ENCODE assay signal across 9 mouse cellular contexts in genomic region chr11:98395041-98395440, GRCm38 (mm10). TPM values are rescaled to one million over a fixed set of nuclear protein-coding genes. Genes with fewer than 3 reads are reported as not detected.
DNase-seq lines count a peak whose midpoint lies in the region; ATAC-seq lines count a peak whose summit lies in the region.
"Had no signal": no experiment of that assay in that cellular context is flagged by ENCODE, and none has a peak within 500 bp of the region (broad histone marks: within the 10 kb centered on the region; RNA-seq: fewer than 3 reads in every experiment).

No protein-coding gene starts in this region.

- intact Hi-C loops in left cerebral cortex, postnatal 4 days (cut with DNase I): no loop called here

- no peak for DNase-seq in left cerebral cortex, postnatal 4 days
- DNase-seq in layer of hippocampus, postnatal 14 days (ENCODE audit: low spot score in 2 of 2): no peak

- ATAC-seq in forebrain, embryonic 13.5 days: no peak
- no peak for ATAC-seq in forebrain, embryonic 12.5 days (ENCODE audit: low FRiP score)
- ATAC-seq in embryonic facial prominence, embryonic 15.5 days (ENCODE audit: insufficient number of reproducible peaks, low FRiP score, low TSS enrichment, low read depth): no peak
- peak; percentile 90 for ATAC-seq in intestine, embryonic 16.5 days
- ATAC-seq in liver, embryonic 12.5 days: peak; percentile 48
- no peak for ATAC-seq in frontal cortex, adult (ENCODE audit: low TSS enrichment)

- H3K4me1 ChIP-seq in forebrain, embryonic 13.5 days: peaks cover 32% of the 10 kb centered on the region
- H3K4me1 ChIP-seq in forebrain, embryonic 12.5 days: peaks cover 24% of the 10 kb centered on the region
- H3K4me1 ChIP-seq in embryonic facial prominence, embryonic 15.5 days: peaks cover 47% of the 10 kb centered on the region
- H3K4me1 ChIP-seq in intestine, embryonic 16.5 days (ENCODE audit: control insufficient read depth, insufficient read depth, low read length): peaks cover 41% of the 10 kb centered on the region
- peaks cover 43% of the 10 kb centered on the region for H3K4me1 ChIP-seq in liver, embryonic 12.5 days

- peaks cover 22% of the 10 kb centered on the region for H3K27me3 ChIP-seq in forebrain, embryonic 13.5 days
- peaks cover 27% of the 10 kb centered on the region for H3K27me3 ChIP-seq in forebrain, embryonic 12.5 days
- no peaks in the 10 kb centered on the region; the same call in 1 of the 2 replicates for H3K27me3 ChIP-seq in embryonic facial prominence, embryonic 15.5 days
- no peaks in the 10 kb centered on the region for H3K27me3 ChIP-seq in intestine, embryonic 16.5 days (replicated peaks; ENCODE audit: control insufficient read depth, insufficient read depth, low read length)
- H3K27me3 ChIP-seq in liver, embryonic 12.5 days (replicated peaks): peaks cover 19% of the 10 kb centered on the region

- H3K27ac ChIP-seq in forebrain, embryonic 13.5 days: 0 out of 2 replicates have a peak overlapping the region, but pooled peaks have one; percentile 21
- H3K27ac ChIP-seq in forebrain, embryonic 12.5 days: no peak overlapping the region
- peak overlapping the region; percentile 88; the same call in 1 of the 2 replicates for H3K27ac ChIP-seq in embryonic facial prominence, embryonic 15.5 days (replicated peaks)
- H3K27ac ChIP-seq in intestine, embryonic 16.5 days (ENCODE audit: low read length): peak overlapping the region; percentile 92
- peak overlapping the region; percentile 69 for H3K27ac ChIP-seq in liver, embryonic 12.5 days

- 0 out of 2 replicates have a peak, but pooled peaks cover 2% of the 10 kb centered on the region for H3K36me3 ChIP-seq in forebrain, embryonic 13.5 days (ENCODE audit: poor library complexity, severe bottlenecking)
- H3K36me3 ChIP-seq in forebrain, embryonic 12.5 days (replicated peaks): no peaks in the 10 kb centered on the region
- no peaks in the 10 kb centered on the region for H3K36me3 ChIP-seq in embryonic facial prominence, embryonic 15.5 days
- H3K36me3 ChIP-seq in intestine, embryonic 16.5 days (ENCODE audit: control insufficient read depth, insufficient read depth, low read length): no peaks in the 10 kb centered on the region
- H3K36me3 ChIP-seq in liver, embryonic 12.5 days: no peaks in the 10 kb centered on the region

- WGBS in forebrain, embryonic 13.5 days: 50% methylated on average over 4 of the region's 4 CpGs
- WGBS in forebrain, embryonic 12.5 days: 54% methylated on average over 4 of the region's 4 CpGs
- 44% methylated on average over 4 of the region's 4 CpGs for WGBS in embryonic facial prominence, embryonic 15.5 days
- WGBS in intestine, embryonic 16.5 days: 38% methylated on average over 4 of the region's 4 CpGs
- WGBS in liver, embryonic 12.5 days (ENCODE audit: insufficient replicate concordance): 22% methylated on average over 4 of the region's 4 CpGs

- no peaks in the 10 kb centered on the region for H3K9me3 ChIP-seq in forebrain, embryonic 13.5 days (replicated peaks)
- no peaks in the 10 kb centered on the region for H3K9me3 ChIP-seq in forebrain, embryonic 12.5 days
- no peaks in the 10 kb centered on the region for H3K9me3 ChIP-seq in embryonic facial prominence, embryonic 15.5 days (replicated peaks)
- no peaks in the 10 kb centered on the region for H3K9me3 ChIP-seq in intestine, embryonic 16.5 days (ENCODE audit: control insufficient read depth, low read length)
- H3K9me3 ChIP-seq in liver, embryonic 12.5 days (replicated peaks): no peaks in the 10 kb centered on the region

- H3K4me3 ChIP-seq in forebrain, embryonic 13.5 days: no peak overlapping the region
- no peak overlapping the region for H3K4me3 ChIP-seq in forebrain, embryonic 12.5 days (replicated peaks)
- no peak overlapping the region for H3K4me3 ChIP-seq in embryonic facial prominence, embryonic 15.5 days (replicated peaks)
- H3K4me3 ChIP-seq in intestine, embryonic 16.5 days (ENCODE audit: low read length): no peak overlapping the region
- no peak overlapping the region for H3K4me3 ChIP-seq in liver, embryonic 12.5 days

- H3K4me2 ChIP-seq in forebrain, embryonic 13.5 days: no peak overlapping the region
- H3K4me2 ChIP-seq in forebrain, embryonic 12.5 days: no peak overlapping the region
- H3K4me2 ChIP-seq in embryonic facial prominence, embryonic 15.5 days (replicated peaks): no peak overlapping the region
- no peak overlapping the region for H3K4me2 ChIP-seq in intestine, embryonic 16.5 days (ENCODE audit: low read depth, low read length)
- H3K4me2 ChIP-seq in liver, embryonic 12.5 days: no peak overlapping the region

- H3K9ac ChIP-seq in forebrain, embryonic 13.5 days: peak overlapping the region; percentile 35
- H3K9ac ChIP-seq in forebrain, embryonic 12.5 days: no peak overlapping the region
- H3K9ac ChIP-seq in embryonic facial prominence, embryonic 15.5 days: no peak overlapping the region
- H3K9ac ChIP-seq in intestine, embryonic 16.5 days (ENCODE audit: low read depth, low read length): 0 out of 2 replicates have a peak overlapping the region, but pooled peaks have one; percentile 29
- H3K9ac ChIP-seq in liver, embryonic 12.5 days: 0 out of 2 replicates have a peak overlapping the region, but pooled peaks have one; percentile 4

RNA-seq across cellular contexts. Expression of gene Pgap3, which starts 5.2 kb away (rescaled TPM):
- polyA plus RNA-seq in forebrain, embryonic 13.5 days (2015; fragmentation: Nextera tagmentation; extraction: Ambion mirVana): 6.7 and 9.2 TPM in 2 replicates
- polyA plus RNA-seq in forebrain, embryonic 12.5 days (2016; fragmentation: Nextera tagmentation; extraction: Ambion mirVana): 7.7 and 8.3 TPM in 2 replicates
- 13.7 and 16.8 TPM in 2 replicates for polyA plus RNA-seq in embryonic facial prominence, embryonic 15.5 days (2015; fragmentation: Nextera tagmentation; extraction: Ambion mirVana)
- 19.5 and 20.4 TPM in 2 replicates for polyA plus RNA-seq in intestine, embryonic 16.5 days (2015; fragmentation: Nextera tagmentation; extraction: Ambion mirVana)
- polyA plus RNA-seq in liver, embryonic 12.5 days (2016; fragmentation: Nextera tagmentation; extraction: Ambion mirVana): 3.5 and 3.8 TPM in 2 replicates
- 1 to 10 TPM; 7.6 to 9.2 TPM for total RNA-seq in left cerebral cortex, postnatal 4 days (2021)
- total RNA-seq in layer of hippocampus, postnatal 14 days (2021): 10 to 100 TPM; 10.0 to 10.1 TPM

RNA-seq across cellular contexts. Expression of gene Pnmt, which starts 8.8 kb away (rescaled TPM):
- polyA plus RNA-seq in forebrain, embryonic 13.5 days (2015; fragmentation: Nextera tagmentation; extraction: Ambion mirVana): 0.35 TPM in 1 of 2 replicates, not detected in the other
- 0.17 TPM in 1 of 2 replicates, not detected in the other for polyA plus RNA-seq in forebrain, embryonic 12.5 days (2016; fragmentation: Nextera tagmentation; extraction: Ambion mirVana)
- 0.56 and 0.66 TPM in 2 replicates for polyA plus RNA-seq in embryonic facial prominence, embryonic 15.5 days (2015; fragmentation: Nextera tagmentation; extraction: Ambion mirVana)
- polyA plus RNA-seq in intestine, embryonic 16.5 days (2015; fragmentation: Nextera tagmentation; extraction: Ambion mirVana): 0.16 TPM in 1 of 2 replicates, not detected in the other
- polyA plus RNA-seq in liver, embryonic 12.5 days (2016; fragmentation: Nextera tagmentation; extraction: Ambion mirVana): 0.23 TPM in 1 of 2 replicates, not detected in the other
- total RNA-seq in left cerebral cortex, postnatal 4 days (2021): 1 to 10 TPM in 1 of 2 experiments, not detected in 1; 1.0 TPM
- under 1 TPM; 0.28 to 0.38 TPM for total RNA-seq in layer of hippocampus, postnatal 14 days (2021)
- total RNA-seq: common myeloid progenitor, adult 5-6 weeks had no signal

RNA-seq across cellular contexts. Expression of gene Tcap, which starts 11.4 kb away (rescaled TPM):
- 0.18 and 0.19 TPM in 2 replicates for polyA plus RNA-seq in forebrain, embryonic 13.5 days (2015; fragmentation: Nextera tagmentation; extraction: Ambion mirVana)
- polyA plus RNA-seq in forebrain, embryonic 12.5 days (2016; fragmentation: Nextera tagmentation; extraction: Ambion mirVana): 0.20 and 0.36 TPM in 2 replicates
- 8.4 and 12.2 TPM in 2 replicates for polyA plus RNA-seq in embryonic facial prominence, embryonic 15.5 days (2015; fragmentation: Nextera tagmentation; extraction: Ambion mirVana)
- polyA plus RNA-seq in intestine, embryonic 16.5 days (2015; fragmentation: Nextera tagmentation; extraction: Ambion mirVana): 0.28 TPM in 1 of 2 replicates, not detected in the other
- not detected in 2 replicates for polyA plus RNA-seq in liver, embryonic 12.5 days (2016; fragmentation: Nextera tagmentation; extraction: Ambion mirVana)
- under 1 TPM; 0.56 to 0.64 TPM for total RNA-seq in left cerebral cortex, postnatal 4 days (2021)
- 1 to 10 TPM in 1 of 2 experiments, under 1 TPM in 1; 0.94 to 1.3 TPM for total RNA-seq in layer of hippocampus, postnatal 14 days (2021)
- total RNA-seq: common myeloid progenitor, adult 5-6 weeks had no signal

RNA-seq across cellular contexts. Expression of gene Erbb2, which starts 17.2 kb away (rescaled TPM):
- polyA plus RNA-seq in forebrain, embryonic 13.5 days (2015; fragmentation: Nextera tagmentation; extraction: Ambion mirVana): 6.7 and 7.4 TPM in 2 replicates
- 16.4 and 17.8 TPM in 2 replicates for polyA plus RNA-seq in forebrain, embryonic 12.5 days (2016; fragmentation: Nextera tagmentation; extraction: Ambion mirVana)
- 60.7 and 64.0 TPM in 2 replicates for polyA plus RNA-seq in embryonic facial prominence, embryonic 15.5 days (2015; fragmentation: Nextera tagmentation; extraction: Ambion mirVana)
- 33.8 and 37.5 TPM in 2 replicates for polyA plus RNA-seq in intestine, embryonic 16.5 days (2015; fragmentation: Nextera tagmentation; extraction: Ambion mirVana)
- 5.5 and 5.6 TPM in 2 replicates for polyA plus RNA-seq in liver, embryonic 12.5 days (2016; fragmentation: Nextera tagmentation; extraction: Ambion mirVana)
- 1 to 10 TPM; 3.9 to 4.1 TPM for total RNA-seq in left cerebral cortex, postnatal 4 days (2021)
- total RNA-seq in layer of hippocampus, postnatal 14 days (2021): 1 to 10 TPM; 2.4 to 2.9 TPM
- total RNA-seq: common myeloid progenitor, adult 5-6 weeks had no signal

RNA-seq across cellular contexts. Expression of gene Stard3, which starts 36.9 kb away (rescaled TPM):
- 44.0 and 45.5 TPM in 2 replicates for polyA plus RNA-seq in forebrain, embryonic 13.5 days (2015; fragmentation: Nextera tagmentation; extraction: Ambion mirVana)
- polyA plus RNA-seq in forebrain, embryonic 12.5 days (2016; fragmentation: Nextera tagmentation; extraction: Ambion mirVana): 42.0 and 42.5 TPM in 2 replicates
- 41.0 and 41.3 TPM in 2 replicates for polyA plus RNA-seq in embryonic facial prominence, embryonic 15.5 days (2015; fragmentation: Nextera tagmentation; extraction: Ambion mirVana)
- polyA plus RNA-seq in intestine, embryonic 16.5 days (2015; fragmentation: Nextera tagmentation; extraction: Ambion mirVana): 44.8 and 44.9 TPM in 2 replicates
- polyA plus RNA-seq in liver, embryonic 12.5 days (2016; fragmentation: Nextera tagmentation; extraction: Ambion mirVana): 18.0 and 18.9 TPM in 2 replicates
- total RNA-seq in left cerebral cortex, postnatal 4 days (2021): 10 to 100 TPM; 21.3 to 26.0 TPM
- total RNA-seq in layer of hippocampus, postnatal 14 days (2021): 10 to 100 TPM; 22.6 to 24.8 TPM

Comparison
In these comparisons a context has a peak if more than half of its experiments do, and no peak if none do; other contexts are left out.
1. H3K9ac ChIP-seq: peak in forebrain, embryonic 13.5 days (single experiment), intestine, embryonic 16.5 days (single experiment) and liver, embryonic 12.5 days (single experiment); none in forebrain, embryonic 12.5 days (single experiment) and embryonic facial prominence, embryonic 15.5 days (single experiment).
2. ATAC-seq: peak in intestine, embryonic 16.5 days (single experiment) and liver, embryonic 12.5 days (single experiment); none in forebrain, embryonic 13.5 days (single experiment), forebrain, embryonic 12.5 days (single experiment), embryonic facial prominence, embryonic 15.5 days (single experiment) and frontal cortex, adult (single experiment).